Mouse (Mus musculus) megakaryocyte, embryonic 14.5 days (primary cell): ENCODE data around the gene Rbpjl. TPM values are rescaled to one million over a fixed set of nuclear protein-coding genes. Genes with fewer than 3 reads are reported as not detected.

Experiments used
- H3K27me3 ChIP-seq: replicated peaks from 2 replicates; pipeline ENCODE3; 2012; ENCODE audit warnings: inconsistent platforms
- H3K36me3 ChIP-seq: replicated peaks from 2 replicates; pipeline ENCODE3; 2012; ENCODE audit warnings: low read length, inconsistent platforms, mixed read lengths
- H3K4me1 ChIP-seq: 2 replicates; pipeline ENCODE4 v1.6.1; 2012; ENCODE audit warnings: inconsistent platforms
- H3K4me3 ChIP-seq: replicated peaks from 2 replicates; pipeline ENCODE3; 2012; ENCODE audit warnings: moderate library complexity, mild to moderate bottlenecking, inconsistent platforms
- H3K9me3 ChIP-seq: 2 replicates; pipeline ENCODE4 v1.6.1; 2012; ENCODE audit warnings: inconsistent platforms
- FLI1 ChIP-seq: IDR thresholded peaks from 2 replicates; pipeline ENCODE4 v1.6.1; 2012; ENCODE audit warnings: low read length, inconsistent platforms, mixed read lengths
- GATA1 ChIP-seq: IDR thresholded peaks from 3 replicates; pipeline ENCODE4 v1.6.1; 2012; ENCODE audit warnings: mixed read lengths, low read length, inconsistent platforms, borderline replicate concordance
- polyA plus RNA-seq: library from polyadenylated mRNA; stranded (reverse); fragments of >175 nt; gene quantifications from 2 replicates; pipeline ENCODE4 v1.2.3, GENCODE M21; 2012; ENCODE audit warnings: low replicate concordance; ENCODE audit not compliant: insufficient read depth

Gene Rbpjl
- polyA plus RNA-seq, 1 experiment, result 0.18 TPM

DNA sequence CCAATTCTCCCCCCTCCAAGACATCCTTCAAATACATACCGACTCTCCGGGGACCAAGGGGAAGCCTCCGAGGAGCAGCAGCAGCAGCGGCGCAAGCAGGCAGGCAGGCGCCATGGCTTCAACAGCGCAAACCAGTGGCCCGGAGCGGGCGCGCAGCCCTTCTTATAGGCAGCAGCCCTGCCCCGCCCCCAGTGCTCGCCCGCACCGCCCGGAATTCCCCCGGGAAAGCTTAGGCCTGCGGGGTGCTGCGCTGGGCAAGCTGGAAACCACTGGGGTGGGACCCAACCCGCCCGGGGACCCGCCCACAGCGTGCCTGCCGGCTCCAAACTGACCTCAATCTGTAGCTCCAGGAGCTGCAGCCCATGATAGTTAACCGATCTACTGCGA, 40.1 kb downstream of the Rbpjl start:
- TF ChIP-seq GATA1 (no peak), FLI1 (no peak)
- Histone ChIP-seq H3K36me3 (no peaks in the 10 kb centered on the region), H3K4me3 (peak overlapping the region; percentile 87), H3K27me3 (peaks cover 78% of the 10 kb centered on the region), H3K4me1 (peaks cover 23% of the 10 kb centered on the region), H3K9me3 (no peaks in the 10 kb centered on the region)

GRCm38 (mm10) chr2:164443460-164444000, 40.6 kb downstream of the Rbpjl start, which contains the start of gene Sdc4:
Sdc4 (minus strand) TSS chr2:164443887.
- TF ChIP-seq FLI1, result no peak
- no peak for TF ChIP-seq GATA1
- H3K9me3 ChIP-seq, result no peaks in the 10 kb centered on the region
- no peaks in the 10 kb centered on the region for H3K36me3 ChIP-seq
- peaks cover 23% of the 10 kb centered on the region for H3K4me1 ChIP-seq
- peaks cover 78% of the 10 kb centered on the region for H3K27me3 ChIP-seq
- H3K4me3 ChIP-seq, result peak within 1 kb of the TSS; percentile 87

- no peaks in the 10 kb centered on the region for H3K36me3 ChIP-seq
- peaks cover 77% of the 10 kb centered on the region for H3K27me3 ChIP-seq
- peaks cover 23% of the 10 kb centered on the region for H3K4me1 ChIP-seq
- peaks cover 5% of the 10 kb centered on the region for H3K9me3 ChIP-seq
- H3K4me3 ChIP-seq, result no peak overlapping the region
- TF ChIP-seq GATA1 (no peak), FLI1 (no peak)
These were observed 41.8 kb downstream of the Rbpjl start for GRCm38 (mm10) chr2:164444701-164445100.

DNA sequence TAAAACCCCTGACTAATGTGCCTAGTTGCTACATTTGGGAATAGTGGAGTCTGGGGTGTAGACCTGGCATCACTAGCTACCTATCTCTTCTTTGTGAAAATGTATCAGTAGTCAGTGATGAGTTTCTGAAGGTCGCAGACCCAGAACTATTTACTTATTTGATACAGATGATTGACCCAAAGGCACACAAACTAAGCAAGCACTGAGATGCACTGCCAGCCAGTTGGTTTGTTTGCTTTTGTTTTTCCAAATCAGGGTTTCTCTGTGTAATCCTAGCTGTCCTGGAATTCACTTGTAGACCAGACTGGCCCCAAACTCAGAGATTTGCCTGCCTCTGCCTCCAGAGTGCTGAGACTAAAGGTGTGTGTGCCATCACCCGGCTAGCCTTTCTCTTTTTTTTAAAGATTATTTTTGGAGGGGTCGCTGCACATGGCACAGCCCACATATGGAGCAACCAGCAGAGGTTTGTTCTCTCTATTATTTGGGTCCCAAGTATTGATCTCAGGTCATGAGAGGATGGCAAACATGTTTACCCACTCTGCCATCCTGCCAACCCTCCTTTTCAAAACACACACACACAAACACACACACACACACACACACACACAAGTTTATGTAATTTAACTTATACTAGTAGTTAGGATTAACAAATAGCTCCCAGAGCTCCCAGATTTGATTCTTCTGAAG, 42.6 kb downstream of the Rbpjl start:
- no peak for TF ChIP-seq FLI1
- peaks cover 14% of the 10 kb centered on the region for H3K9me3 ChIP-seq
- H3K4me1 ChIP-seq, result peaks cover 23% of the 10 kb centered on the region
- peaks cover 76% of the 10 kb centered on the region for H3K27me3 ChIP-seq
- no peak overlapping the region for H3K4me3 ChIP-seq
- no peaks in the 10 kb centered on the region for H3K36me3 ChIP-seq

GRCm38 (mm10) chr2:164446086-164446469, 43.1 kb downstream of the Rbpjl start:
- Histone ChIP-seq H3K4me1 (peaks cover 20% of the 10 kb centered on the region), H3K27me3 (peaks cover 75% of the 10 kb centered on the region), H3K9me3 (peaks cover 16% of the 10 kb centered on the region), H3K36me3 (no peaks in the 10 kb centered on the region), H3K4me3 (no peak overlapping the region)
- no peak for TF ChIP-seq GATA1
- no peak for TF ChIP-seq FLI1

DNA sequence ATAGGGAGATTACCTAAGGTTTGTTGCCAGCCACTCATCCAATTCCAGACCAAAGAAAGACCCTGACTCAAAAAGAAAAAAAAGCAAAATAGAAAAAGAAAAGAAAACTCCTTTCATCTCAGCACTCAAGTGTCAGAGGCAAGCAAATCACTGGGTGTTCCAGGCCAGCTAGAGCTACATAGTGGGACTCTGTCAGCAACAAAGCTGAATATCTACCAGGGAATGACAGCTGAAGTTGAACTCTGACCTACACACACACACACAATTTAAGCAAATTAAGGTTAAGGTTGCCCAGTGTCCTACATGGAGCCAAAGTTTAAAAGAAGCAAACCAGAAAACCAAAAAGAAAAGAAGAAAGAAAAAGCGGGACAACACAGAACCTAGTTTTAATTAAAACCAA, 45.2 kb downstream of the Rbpjl start:
- Histone ChIP-seq H3K9me3 (peaks cover 16% of the 10 kb centered on the region), H3K4me3 (no peak overlapping the region), H3K4me1 (peaks cover 8% of the 10 kb centered on the region), H3K27me3 (peaks cover 72% of the 10 kb centered on the region), H3K36me3 (no peaks in the 10 kb centered on the region)
- TF ChIP-seq GATA1 (no peak), FLI1 (no peak)

GRCm38 (mm10) chr2:164448921-164449320, 46.0 kb downstream of the Rbpjl start:
- H3K27me3 ChIP-seq, result peaks cover 69% of the 10 kb centered on the region
- no peak for TF ChIP-seq GATA1
- no peak for TF ChIP-seq FLI1
- no peak overlapping the region for H3K4me3 ChIP-seq
- peaks cover 16% of the 10 kb centered on the region for H3K9me3 ChIP-seq
- H3K4me1 ChIP-seq, result 0 out of 2 replicates have a peak, but pooled peaks cover 4% of the 10 kb centered on the region
- no peaks in the 10 kb centered on the region for H3K36me3 ChIP-seq

DNA sequence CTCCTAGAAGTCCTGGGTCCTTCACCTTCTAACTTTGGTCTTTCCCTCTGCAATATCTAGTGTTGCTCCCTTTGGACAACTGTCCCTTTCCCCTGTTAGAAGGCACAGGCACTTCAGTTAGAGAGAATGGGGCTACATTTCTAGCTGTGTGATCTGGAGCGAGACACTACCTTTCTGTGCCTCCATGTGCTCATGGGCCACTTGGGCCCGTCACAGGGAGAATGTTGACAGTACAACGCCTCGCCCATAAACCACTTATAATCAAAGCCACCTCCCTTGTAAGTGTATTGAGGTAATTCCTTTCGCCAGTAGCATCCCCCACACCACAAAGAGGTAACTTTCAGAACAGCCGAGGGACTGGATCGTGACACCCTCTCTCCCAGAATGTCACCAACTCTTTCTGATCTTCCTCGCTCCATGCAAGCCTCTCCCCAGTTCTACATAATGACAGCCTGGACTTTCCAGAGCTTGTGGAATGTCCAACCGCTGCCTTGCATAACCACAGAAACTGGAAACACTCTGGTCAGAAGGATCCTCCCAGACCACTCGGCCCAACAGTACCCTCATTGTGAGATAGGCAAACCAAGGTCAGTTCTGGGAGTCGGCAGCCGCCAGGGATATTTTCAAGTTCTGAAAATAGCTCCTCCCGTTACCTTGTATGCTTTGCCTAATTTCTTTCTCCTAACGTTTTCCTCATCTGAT, 46.6 kb downstream of the Rbpjl start:
- H3K4me3 ChIP-seq, result no peak overlapping the region
- no peak for TF ChIP-seq GATA1
- TF ChIP-seq FLI1, result no peak
- H3K36me3 ChIP-seq, result no peaks in the 10 kb centered on the region
- H3K4me1 ChIP-seq, result 0 out of 2 replicates have a peak, but pooled peaks cover 4% of the 10 kb centered on the region
- peaks cover 67% of the 10 kb centered on the region for H3K27me3 ChIP-seq
- peaks cover 16% of the 10 kb centered on the region for H3K9me3 ChIP-seq

- TF ChIP-seq FLI1 (no peak), GATA1 (no peak)
- Histone ChIP-seq H3K36me3 (no peaks in the 10 kb centered on the region), H3K9me3 (peaks cover 16% of the 10 kb centered on the region), H3K27me3 (peaks cover 66% of the 10 kb centered on the region), H3K4me1 (peaks cover 16% of the 10 kb centered on the region), H3K4me3 (no peak overlapping the region)
These were observed 49.2 kb downstream of the Rbpjl start for GRCm38 (mm10) chr2:164452000-164452676.
